Mouse (Mus musculus) kidney, postnatal 25 days (tissue): ENCODE results near the gene Mat2b.
A peak's percentile ranks its signal among the peaks of the same experiment; 100 is the strongest.
"Not testable (repeated sequence)": the region's sequence is repeated elsewhere in the genome, so short reads cannot be mapped to it uniquely, and the experiment has no call there.

Source experiments
- DNase-seq, 2 experiments: peaks; one replicate each; pipeline ENCODE4 v3.0.0; 2021; ENCODE audit warnings: mixed read lengths in 2 of 2

The Mat2b gene

GRCm38 (mm10) chr11:40695103-40695502 is at the start of gene Mat2b:
Gene Mat2b (minus strand): TSS chr11:40695203.
- no peak for DNase-seq

DNA sequence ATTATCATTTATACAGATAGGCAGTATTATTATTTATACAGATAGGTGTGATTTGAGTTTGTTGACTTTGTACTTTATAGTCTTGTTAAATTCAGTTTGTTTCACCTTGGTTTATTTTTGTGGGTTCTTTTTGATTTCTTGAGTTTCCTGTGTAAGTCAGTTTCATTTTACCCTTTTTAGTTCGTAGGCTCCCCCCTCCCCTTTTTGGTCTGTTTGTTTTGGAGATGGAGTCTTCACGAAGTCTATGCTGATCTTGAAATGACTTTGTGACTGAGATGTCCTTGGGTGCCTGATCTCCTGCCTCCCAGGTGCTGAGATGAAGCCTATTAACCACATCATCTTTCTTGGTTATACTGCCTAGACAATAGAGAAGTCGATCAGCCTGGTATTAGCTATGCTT is 49.3 kb upstream of the Mat2b start:
- DNase-seq: no peak

DNA sequence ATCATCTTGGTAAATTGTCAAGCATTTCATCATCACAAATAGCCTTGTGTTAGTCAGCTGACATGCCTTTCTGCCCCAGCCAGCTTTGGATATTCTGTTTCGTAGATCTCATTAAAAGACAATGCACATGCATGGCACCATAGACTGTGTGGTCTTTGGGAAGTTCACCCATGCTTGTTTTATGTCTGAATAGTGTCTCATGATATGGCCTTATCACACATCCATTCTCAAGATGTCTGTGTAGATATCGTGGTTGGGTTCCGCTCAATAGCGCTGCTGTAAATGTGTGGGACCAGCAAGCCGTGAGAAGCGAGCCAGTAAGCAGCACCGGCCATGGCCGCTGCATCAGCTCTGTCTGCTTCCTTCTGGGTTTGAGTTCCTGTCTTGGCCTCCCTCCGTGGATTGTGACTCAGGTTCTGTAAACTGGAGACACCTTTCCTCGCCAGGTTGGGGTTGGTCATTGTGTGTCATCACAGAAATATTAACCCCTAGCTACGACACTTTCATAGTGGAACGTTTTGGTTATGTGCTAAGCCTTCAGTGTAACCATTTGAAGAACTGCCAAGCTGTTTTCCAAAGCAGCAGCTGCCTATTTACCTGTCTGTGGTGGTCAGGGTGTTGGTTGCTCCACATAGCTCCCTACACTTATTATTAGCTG is 46.7 kb upstream of the Mat2b start:
- no peak for DNase-seq

- no peak for DNase-seq
These were observed 42.4 kb upstream of the Mat2b start for GRCm38 (mm10) chr11:40737369-40737768.

DNA sequence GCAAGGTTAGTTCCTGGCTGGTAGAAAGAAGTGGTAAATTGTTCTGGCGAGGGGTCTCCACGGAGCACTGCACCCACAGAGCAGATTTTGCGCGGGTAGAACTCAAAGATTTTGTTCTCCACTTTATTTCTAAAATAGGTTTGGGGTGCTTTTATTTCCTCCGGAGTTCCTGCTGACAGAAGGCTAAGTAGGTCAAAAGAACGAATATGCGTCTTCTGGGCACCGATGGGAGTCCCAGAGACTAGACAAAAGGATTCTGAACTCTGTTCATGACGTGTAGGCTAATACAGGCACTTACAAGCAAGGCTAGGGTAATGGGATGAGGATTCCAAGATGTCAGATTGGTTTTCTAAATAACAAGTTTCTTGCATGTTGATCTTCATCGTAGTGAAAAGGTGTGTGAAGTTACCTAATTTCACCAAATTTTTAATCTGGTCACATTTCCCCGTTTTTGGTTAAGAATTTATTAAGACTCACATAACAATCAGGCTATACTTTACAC is 39.3 kb upstream of the Mat2b start:
- DNase-seq: no peak

- DNase-seq: peak; percentile 94 to 97
These were observed 38.6 kb upstream of the Mat2b start, which contains the start of the genes Hmmr and Nudcd2 for GRCm38 (mm10) chr11:40733339-40734174. Gene Hmmr (minus strand): TSS chr11:40733422. Gene Nudcd2 (plus strand): TSS chr11:40733667.

- no peak for DNase-seq
These were observed 38.0 kb upstream of the Mat2b start for GRCm38 (mm10) chr11:40732997-40733338.

DNA sequence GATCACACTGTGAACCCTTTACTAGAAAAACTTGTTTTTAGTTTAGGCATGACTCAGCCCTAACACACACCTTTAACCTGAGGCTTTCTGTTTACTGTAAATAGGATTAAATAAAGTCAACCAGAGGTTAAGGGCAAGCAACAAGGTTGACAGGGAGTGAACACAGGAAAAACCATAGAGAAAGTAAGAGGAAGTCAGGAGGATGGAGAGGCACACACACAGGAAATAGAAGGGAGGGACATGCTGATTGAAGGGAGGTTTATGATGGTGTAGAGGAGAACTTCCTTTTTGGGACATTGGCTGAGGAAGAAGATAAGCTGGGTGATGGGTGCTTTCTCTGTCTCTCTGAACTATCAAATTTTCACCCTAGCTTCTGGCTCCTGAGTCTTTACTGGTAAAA is 23.3 kb upstream of the Mat2b start:
- no peak for DNase-seq

- DNase-seq: no peak
These were observed 20.5 kb upstream of the Mat2b start for GRCm38 (mm10) chr11:40715524-40715923.

GRCm38 (mm10) chr11:40713858-40714257 is 18.9 kb upstream of the Mat2b start:
- DNase-seq: peak; percentile 64 to 69

DNA sequence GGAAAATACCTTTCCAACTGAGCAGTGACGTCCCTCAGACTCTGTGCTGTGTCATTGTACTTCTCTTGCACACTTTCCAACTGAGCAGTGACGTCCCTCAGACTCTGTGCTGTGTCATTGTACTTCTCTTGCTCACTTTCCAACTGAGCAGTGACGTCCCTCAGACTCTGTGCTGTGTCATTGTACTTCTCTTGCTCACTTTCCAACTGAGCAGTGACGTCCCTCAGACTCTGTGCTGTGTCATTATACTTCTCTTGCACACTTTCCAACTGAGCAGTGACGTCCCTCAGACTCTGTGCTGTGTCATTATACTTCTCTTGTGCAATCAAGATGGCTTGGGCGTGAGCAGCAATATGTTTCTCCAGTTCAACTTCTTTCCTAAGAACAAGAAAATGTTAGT is 14.9 kb upstream of the Mat2b start:
- DNase-seq: not testable (repeated sequence)

DNA sequence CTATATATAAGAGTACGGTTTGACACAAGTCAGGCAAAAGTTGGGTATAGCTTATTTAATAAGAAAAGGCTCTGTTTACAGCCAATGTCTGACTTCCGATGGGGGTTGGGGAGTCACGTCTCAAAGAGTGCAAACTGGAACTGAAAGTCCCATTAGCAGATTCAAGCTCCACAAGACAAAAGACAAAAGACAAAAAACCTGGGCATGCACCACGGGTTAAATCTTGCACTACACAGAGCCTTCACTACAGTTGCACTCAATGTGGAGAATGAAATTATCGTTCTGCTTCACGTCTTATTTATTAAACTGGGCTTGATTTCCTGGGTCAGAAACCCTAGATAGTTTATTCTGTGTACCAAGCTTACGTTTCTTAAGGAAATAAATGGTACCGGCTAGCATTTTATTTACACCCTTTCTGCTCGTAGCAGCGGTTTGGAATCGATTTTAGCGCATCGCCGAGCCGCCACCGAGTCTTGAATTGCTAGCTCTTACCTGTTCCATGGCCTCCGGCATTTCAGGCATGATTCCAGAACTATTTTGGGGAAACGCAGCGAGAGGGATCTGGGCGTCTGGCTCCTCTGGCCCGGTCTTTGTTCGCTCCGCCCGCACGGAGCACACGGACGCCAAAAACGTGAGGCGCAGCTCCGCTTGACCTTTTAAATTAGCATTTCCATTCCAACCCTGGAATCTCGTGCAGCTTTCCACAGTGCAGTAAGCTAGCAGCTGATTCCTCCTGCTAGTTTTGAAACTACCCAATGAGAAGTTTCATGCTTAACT is 504 bp downstream of the Mat2b start:
- DNase-seq: peak; percentile 81 to 89

DNA sequence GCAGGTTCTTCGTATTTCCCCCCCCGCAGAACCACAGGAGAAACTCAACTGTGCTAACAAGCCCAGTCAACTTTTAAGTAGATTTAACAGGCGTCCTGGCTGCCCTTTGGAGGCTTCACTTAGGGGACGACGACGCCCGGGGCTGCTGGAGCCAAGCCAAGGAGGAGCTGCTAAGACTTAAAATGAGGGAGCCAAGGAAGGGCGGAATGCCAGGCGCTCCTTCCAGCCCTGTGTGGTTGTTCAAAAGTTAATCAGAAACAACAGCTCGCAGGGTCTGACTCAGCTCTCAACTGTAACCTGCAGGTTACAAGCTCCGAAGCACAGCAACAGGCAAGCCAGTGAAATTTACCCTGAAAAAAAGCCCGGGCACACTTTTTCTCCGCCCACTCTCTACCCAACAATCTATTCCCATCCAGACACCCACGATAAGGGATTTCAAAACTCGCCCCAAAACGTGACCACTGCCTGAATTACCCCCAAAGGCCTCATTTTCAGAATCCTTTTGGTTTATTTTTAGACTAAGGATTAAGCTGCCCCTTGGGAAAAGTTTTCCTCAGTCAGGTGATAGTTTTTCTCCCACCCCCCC is 1.5 kb downstream of the Mat2b start:
- peak; percentile 96 for DNase-seq

DNA sequence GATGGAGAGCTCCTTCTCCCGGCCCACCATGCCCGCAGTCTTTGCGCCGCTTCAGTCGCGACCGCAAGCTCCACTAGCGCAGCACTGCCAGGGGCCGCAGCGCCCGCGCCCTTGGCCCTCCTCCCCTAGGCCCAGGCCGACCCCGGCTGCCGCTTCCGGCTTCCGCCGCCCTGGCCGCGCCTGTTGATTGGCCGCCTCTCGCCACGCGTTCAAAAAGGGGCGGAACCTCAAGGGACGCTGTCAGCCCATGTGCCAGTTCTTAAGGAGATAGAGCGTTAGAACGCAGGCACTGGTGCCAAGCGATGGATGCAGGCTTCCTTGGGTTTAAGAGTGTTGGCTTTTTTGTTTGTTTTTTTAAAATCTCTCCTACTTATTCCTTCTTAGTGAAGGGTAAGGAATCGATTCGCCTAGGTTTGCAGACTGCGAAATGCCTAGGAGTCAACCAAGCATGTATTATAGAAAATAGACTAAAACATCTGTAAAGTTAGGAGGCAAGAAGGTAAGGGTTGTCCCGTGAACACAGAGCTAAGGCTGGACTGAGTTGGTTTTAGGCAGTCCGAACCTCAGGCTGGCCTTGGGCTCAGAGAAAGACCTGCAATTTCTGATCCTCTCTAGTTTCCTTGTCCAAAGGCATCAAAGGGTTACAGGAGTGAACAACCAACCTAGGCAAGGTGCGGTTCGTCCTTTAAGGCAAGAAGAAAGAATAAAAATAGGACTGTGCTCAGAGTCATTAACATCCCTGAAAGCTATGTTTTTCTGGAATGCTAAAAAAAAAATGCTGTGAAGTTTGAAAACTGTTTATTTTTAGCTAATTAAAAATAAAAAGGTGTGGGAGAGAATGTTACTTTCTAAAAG is 2.3 kb downstream of the Mat2b start:
- DNase-seq: peak; percentile 94 to 98

DNA sequence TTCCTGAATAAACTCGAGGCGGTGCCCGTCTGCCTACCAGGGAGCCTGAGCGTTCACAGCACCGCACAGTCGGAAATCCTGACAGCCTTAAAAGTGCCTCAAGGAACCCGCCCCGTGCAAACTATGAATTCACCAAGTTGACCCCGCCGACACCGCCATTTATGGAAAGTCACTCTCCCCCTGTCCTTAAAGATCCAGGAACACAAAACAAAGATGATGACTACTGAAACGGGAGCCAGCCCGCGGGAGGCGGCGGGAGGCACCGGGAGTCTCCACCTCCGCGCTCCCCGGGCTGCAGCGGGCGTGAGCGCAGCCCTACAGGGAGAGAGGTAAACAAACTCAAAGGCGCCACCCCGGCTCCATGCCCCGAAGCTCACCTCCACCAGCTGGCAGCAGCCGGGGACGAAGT is 2.9 kb downstream of the Mat2b start:
- DNase-seq: peak in 1 of 2 experiments; percentile 51

- no peak for DNase-seq
These were observed 4.4 kb downstream of the Mat2b start for GRCm38 (mm10) chr11:40690444-40691127.

DNA sequence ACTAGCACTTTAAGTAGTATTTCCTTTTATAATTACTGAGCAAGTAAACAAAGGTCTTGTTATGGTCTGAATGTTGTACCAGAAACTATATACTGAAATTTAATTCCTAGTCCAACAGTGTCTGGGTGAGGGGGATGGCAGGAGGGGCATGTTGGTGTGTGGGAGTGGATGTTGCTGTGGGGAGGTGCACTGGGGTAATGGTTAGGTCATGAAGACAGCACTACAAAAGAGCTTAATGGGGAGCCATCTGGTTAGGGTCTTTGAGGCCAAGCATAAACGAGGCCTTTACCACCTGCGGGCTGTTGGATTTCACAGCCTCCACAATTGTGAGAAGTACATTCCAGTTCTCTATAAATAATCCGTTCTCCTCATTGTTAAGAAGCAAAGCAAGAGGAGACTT is 11.7 kb downstream of the Mat2b start:
- DNase-seq: no peak

- no peak for DNase-seq
These were observed 12.5 kb downstream of the Mat2b start for GRCm38 (mm10) chr11:40682456-40682855.

DNA sequence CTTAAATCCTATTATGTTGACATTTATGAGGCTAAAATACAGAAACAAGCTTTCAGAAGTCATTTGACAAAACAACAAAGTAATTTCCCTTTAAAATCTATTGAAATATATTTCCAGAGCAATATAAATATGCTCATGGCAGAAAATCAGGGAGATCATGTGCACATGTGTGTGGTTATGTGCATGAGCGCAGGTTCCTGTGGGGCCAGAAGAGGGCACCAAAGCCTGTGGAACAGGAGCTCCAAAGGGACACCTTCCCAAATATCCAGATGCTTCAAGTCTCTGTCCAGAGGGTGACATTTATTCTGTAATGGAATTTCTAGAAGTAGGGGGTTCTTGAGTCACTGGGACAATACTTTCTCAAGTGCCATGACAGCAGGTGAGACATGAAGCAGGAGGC is 17.8 kb downstream of the Mat2b start:
- DNase-seq: peak in 1 of 2 experiments; percentile 50

DNA sequence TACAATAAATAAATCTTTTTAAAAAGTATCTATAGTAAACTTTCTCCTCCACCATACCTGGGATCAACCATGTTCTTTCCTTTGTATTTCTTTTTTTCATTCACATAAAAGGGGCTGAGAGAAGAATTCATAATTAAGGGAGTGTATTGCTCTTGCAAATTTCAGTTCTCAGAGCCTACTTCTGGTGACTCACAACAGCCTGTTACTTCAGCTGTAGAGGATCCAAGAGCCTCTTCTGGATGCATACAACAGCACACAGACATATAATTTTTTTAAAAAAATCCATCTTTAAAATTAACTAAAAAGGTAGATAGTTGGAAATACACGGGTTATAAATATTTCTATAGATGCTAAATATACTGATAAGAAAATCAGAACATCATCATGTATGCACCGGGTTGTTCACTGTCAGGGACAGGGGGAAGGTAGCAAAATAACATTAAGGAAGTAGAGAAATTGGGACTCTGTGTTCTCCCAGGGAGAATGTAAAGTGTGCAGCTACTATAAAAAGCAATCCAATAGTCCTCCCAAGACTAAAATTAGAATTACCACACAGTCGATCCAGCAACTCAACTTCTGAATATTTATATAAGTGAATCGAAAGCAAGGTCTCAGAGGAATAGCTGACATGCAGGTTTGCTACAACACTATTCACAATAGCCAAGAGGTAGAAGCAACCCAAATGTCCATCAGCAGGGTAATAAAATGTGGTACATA is 19.8 kb downstream of the Mat2b start:
- no peak for DNase-seq
